Mouse (Mus musculus): ENCODE results near the gene Sf3b4. TPM values are rescaled to one million over a fixed set of nuclear protein-coding genes. Genes with fewer than 3 reads are reported as not detected.

The Sf3b4 gene
- polyA plus RNA-seq, 2 experiments from 2014 or later: 65.6 to 75.0 TPM

- peak; percentile 0 for ATAC-seq
These were observed 48.1 kb downstream of the Sf3b4 start for GRCm38 (mm10) chr3:96220131-96220764.

- peak; percentile 75 for ATAC-seq
These were observed 48.9 kb downstream of the Sf3b4 start, which contains the start of the genes Hist2h2ac and Hist2h2be for GRCm38 (mm10) chr3:96220765-96221639. Gene Hist2h2ac (minus strand): TSS chr3:96220880. Gene Hist2h2be (plus strand): TSS chr3:96221119.

- ATAC-seq: no peak
These were observed 49.5 kb downstream of the Sf3b4 start for GRCm38 (mm10) chr3:96221640-96222038.

GRCm38 (mm10) chr3:96222774-96223173, 50.6 kb downstream of the Sf3b4 start:
- no peak for ATAC-seq

DNA sequence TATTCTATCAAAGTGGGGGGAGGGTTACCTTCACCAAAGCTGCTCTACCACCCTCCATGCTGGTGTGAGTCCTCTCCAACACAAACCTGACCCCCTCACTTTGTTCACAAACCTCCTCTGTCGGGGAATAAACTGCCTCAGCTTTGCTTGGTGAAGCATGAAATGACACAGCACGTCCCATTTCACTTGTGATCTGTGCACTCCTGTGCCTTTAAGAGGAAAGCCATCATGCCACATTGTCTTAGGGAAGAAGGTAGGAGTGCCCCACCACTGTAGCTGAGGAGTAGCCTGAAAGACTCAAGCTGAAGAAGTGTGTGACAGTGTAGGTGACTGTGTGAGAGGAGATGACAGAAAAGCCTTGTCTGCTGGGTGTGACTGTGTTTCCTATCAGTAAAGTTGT, 53.3 kb downstream of the Sf3b4 start:
- ATAC-seq: no peak

Other genes starting within 250 kb of the Sf3b4 start
- 100 to 1,000 TPM; 162 to 218 TPM for gene Anp32e, start 243.1 kb upstream of the Sf3b4 start, polyA plus RNA-seq (2017; shearing (Covaris generic))
- 10 to 100 TPM in 1 of 2 experiments, 1 to 10 TPM in 1; 7.5 to 12.8 TPM for gene Plekho1, start 176.3 kb upstream of the Sf3b4 start, polyA plus RNA-seq (2017; shearing (Covaris generic))
- 10 to 100 TPM; 18.8 to 22.7 TPM for gene Vps45, start 113.9 kb upstream of the Sf3b4 start, polyA plus RNA-seq (2017; shearing (Covaris generic))
- gene Otud7b, start 67.8 kb upstream of the Sf3b4 start, polyA plus RNA-seq (2017; shearing (Covaris generic)): 10 to 100 TPM in 1 of 2 experiments, 1 to 10 TPM in 1; 8.0 to 12.0 TPM
- 1 to 10 TPM in 1 of 2 experiments, under 1 TPM in 1; 0.62 to 2.0 TPM for gene Mtmr11, start 10.3 kb upstream of the Sf3b4 start, polyA plus RNA-seq (2017; shearing (Covaris generic))
- gene Sv2a, start 8.8 kb downstream of the Sf3b4 start, polyA plus RNA-seq (2017; shearing (Covaris generic)): 1 to 10 TPM in 1 of 2 experiments, under 1 TPM in 1; 0.83 to 1.9 TPM
- 10 to 100 TPM; 31.4 to 31.8 TPM for gene Bola1, start 47.4 kb downstream of the Sf3b4 start, polyA plus RNA-seq (2017; shearing (Covaris generic))
- 1 to 10 TPM in 1 of 2 experiments, not detected in 1; 1.3 TPM for gene Hist2h2ab, start 47.5 kb downstream of the Sf3b4 start, polyA plus RNA-seq (2017; shearing (Covaris generic))
- gene Hist2h2ac, start 48.5 kb downstream of the Sf3b4 start, polyA plus RNA-seq (2017; shearing (Covaris generic)): 10 to 100 TPM in 1 of 2 experiments, 1 to 10 TPM in 1; 5.3 to 11.8 TPM
- 1 to 10 TPM; 1.5 to 3.3 TPM for gene Hist2h2be, start 48.8 kb downstream of the Sf3b4 start, polyA plus RNA-seq (2017; shearing (Covaris generic))
- gene Hist2h3c2, start 66.8 kb downstream of the Sf3b4 start, polyA plus RNA-seq (2017; shearing (Covaris generic)): 1 to 10 TPM in 1 of 2 experiments, under 1 TPM in 1; 0.56 to 2.5 TPM
- gene Hist2h2aa2, start 67.9 kb downstream of the Sf3b4 start, polyA plus RNA-seq (2017; shearing (Covaris generic)): 10 to 100 TPM in 1 of 2 experiments, not detected in 1; 86.9 TPM
- gene Hist2h2aa1, start 73.2 kb downstream of the Sf3b4 start, polyA plus RNA-seq (2017; shearing (Covaris generic)): 10 to 100 TPM in 1 of 2 experiments, not detected in 1; 46.6 TPM
- gene Hist2h3c1, start 74.4 kb downstream of the Sf3b4 start, polyA plus RNA-seq (2017; shearing (Covaris generic)): not detected
- gene Hist2h4, start 91.0 kb downstream of the Sf3b4 start, polyA plus RNA-seq (2017; shearing (Covaris generic)): 1 to 10 TPM; 1.9 to 2.2 TPM
- gene Hist2h3b, start 96.3 kb downstream of the Sf3b4 start, polyA plus RNA-seq (2017; shearing (Covaris generic)): 10 to 100 TPM; 23.4 to 32.3 TPM
- 10 to 100 TPM in 1 of 2 experiments, 1 to 10 TPM in 1; 5.2 to 11.1 TPM for gene Hist2h2bb, start 97.4 kb downstream of the Sf3b4 start, polyA plus RNA-seq (2017; shearing (Covaris generic))
- gene Fcgr1, start 121.6 kb downstream of the Sf3b4 start, polyA plus RNA-seq (2017; shearing (Covaris generic)): not detected